Mouse (Mus musculus) heart, adult 2 months (tissue): ENCODE data around the gene Acsl6.

ENCODE experiments used
- EP300 ChIP-seq: fragments of 200-500 bp; IDR thresholded peaks from 2 replicates; pipeline ENCODE4 v1.6.1; 2011; ENCODE audit warnings: low read depth, low read length, control low read depth; ENCODE audit not compliant: insufficient read depth
- POLR2A ChIP-seq: fragments of 200-500 bp; IDR thresholded peaks from 2 replicates; pipeline ENCODE4 v1.6.1; 2011; ENCODE audit warnings: mild to moderate bottlenecking, low read depth, low read length, control low read depth; ENCODE audit not compliant: insufficient read depth

DNA sequence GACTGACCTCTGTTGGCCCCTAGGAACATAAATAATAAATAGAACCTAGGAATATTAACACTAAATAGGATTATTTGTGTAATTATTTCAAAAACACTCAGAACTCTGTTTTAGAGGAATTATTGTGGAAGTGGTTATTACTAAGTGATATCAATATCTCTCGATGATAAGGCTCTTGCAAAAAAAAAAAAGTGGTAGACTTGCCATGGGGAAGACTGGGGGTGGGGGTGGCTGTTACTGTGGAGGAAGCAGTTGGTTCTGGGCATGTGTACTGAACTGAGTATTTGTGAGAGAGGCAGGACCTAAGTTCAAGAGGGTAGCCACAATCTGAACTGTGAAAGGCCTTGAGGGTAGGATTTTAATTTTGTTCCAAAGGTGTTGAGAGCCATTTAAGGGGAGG is 93.1 kb downstream of the Acsl6 start:
- TF ChIP-seq EP300 = no peak
- no peak for TF ChIP-seq POLR2A
